Mouse (Mus musculus) ES-E14 (cell line): ENCODE data around the gene Six4.

ENCODE experiments used
- ZC3H11A ChIP-seq: IDR thresholded peaks from 2 replicates; pipeline ENCODE4 v1.6.1; 2012; ENCODE audit warnings: low read depth, mild to moderate bottlenecking, inconsistent platforms, low read length, borderline replicate concordance
- ZNF384 ChIP-seq: IDR thresholded peaks from 2 replicates; pipeline ENCODE4 v1.6.1; 2012; ENCODE audit warnings: low read depth, low read length, inconsistent platforms

DNA sequence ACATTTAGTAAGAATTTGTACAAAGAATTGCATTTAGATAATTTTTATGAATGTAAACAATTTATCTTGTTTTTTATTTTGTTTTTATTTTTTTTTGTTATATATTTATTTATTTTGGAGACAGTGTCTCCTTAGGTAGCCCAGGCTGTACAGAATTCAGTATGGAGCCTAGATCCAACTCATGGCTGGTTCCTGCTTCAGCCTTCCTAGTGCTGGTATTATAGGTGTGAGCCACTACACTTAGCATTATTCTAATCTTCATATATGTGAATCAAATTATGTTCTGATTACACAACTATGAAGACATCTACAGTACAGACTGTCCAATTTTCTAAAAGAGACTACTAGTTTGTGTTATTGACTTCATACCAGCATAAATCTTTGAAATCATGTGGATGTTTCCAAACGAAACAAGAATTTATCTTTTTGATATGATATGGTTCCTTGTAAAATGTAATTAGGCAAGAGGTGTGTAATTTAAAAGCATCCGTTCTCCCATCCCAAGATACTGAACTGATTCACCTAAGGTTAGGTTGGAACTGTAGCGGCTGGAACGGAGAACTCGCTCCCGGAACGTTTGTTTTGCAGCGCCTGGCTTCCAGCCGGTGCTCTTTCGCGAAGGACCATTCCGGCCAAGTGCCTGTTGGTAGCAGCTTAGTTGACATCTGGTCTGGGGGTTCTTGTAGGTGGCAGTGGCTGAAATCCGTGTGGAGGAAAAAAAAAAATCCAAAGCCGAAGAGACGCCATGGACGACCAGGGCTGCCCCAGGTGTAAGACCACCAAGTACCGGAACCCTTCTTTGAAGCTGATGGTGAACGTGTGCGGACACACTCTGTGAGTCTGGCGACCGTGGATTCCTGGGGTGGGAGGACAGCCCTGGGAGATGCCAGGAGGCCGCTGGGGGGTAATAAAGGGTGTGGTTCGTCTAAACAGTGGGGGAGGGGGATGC is 10.1 kb upstream of the Six4 start, which contains the start of gene Mnat1:
- TF ChIP-seq ZC3H11A (no peak), ZNF384 (peak; percentile 72)
